Mouse (Mus musculus) limb, embryonic 11.5 days (tissue): ENCODE results near the gene Prima1. TPM values are rescaled to one million over a fixed set of nuclear protein-coding genes. Genes with fewer than 3 reads are reported as not detected.

ENCODE experiments used
- ATAC-seq: fragments of 200-750 bp; cut with Nextera tagmentation; 2 replicates; pipeline ENCODE4 v1.8.0; 2017; ENCODE audit warnings: low read depth; ENCODE audit not compliant: insufficient number of reproducible peaks, low FRiP score, low TSS enrichment
- DNase-seq: peaks from one replicate; pipeline ENCODE4 v3.0.0-alpha.2; 2015; ENCODE audit warnings: low spot score
- H3K27ac ChIP-seq: fragments of 300-500 bp; sonication (generic); replicated peaks from 2 replicates; pipeline ENCODE4 v1.5.1; 2014; ENCODE audit warnings: low read depth, mild to moderate bottlenecking, low read length
- H3K27me3 ChIP-seq: fragments of 300-500 bp; sonication (generic); 2 replicates; pipeline ENCODE4 v1.6.1; 2014; ENCODE audit warnings: mild to moderate bottlenecking, low read length, mixed read lengths; ENCODE audit not compliant: control insufficient read depth, insufficient read depth
- H3K36me3 ChIP-seq: fragments of 300-500 bp; sonication (generic); 2 replicates; pipeline ENCODE4 v1.6.1; 2014; ENCODE audit warnings: mild to moderate bottlenecking, low read length, moderate library complexity, mixed read lengths; ENCODE audit not compliant: control insufficient read depth, insufficient read depth
- H3K4me1 ChIP-seq: fragments of 300-500 bp; sonication (generic); 2 replicates; pipeline ENCODE4 v1.6.1; 2014; ENCODE audit warnings: low read length, mixed read lengths; ENCODE audit not compliant: control insufficient read depth, insufficient read depth
- H3K4me2 ChIP-seq: fragments of 300-500 bp; sonication (generic); 2 replicates; pipeline ENCODE4 v1.6.1; 2014; ENCODE audit warnings: low read depth, mild to moderate bottlenecking, moderate library complexity; ENCODE audit not compliant: severe bottlenecking
- H3K4me3 ChIP-seq: fragments of 300-500 bp; sonication (generic); 2 replicates; pipeline ENCODE4 v1.5.1; 2014; ENCODE audit warnings: low read depth, low read length
- H3K9ac ChIP-seq: fragments of 300-500 bp; sonication (generic); 2 replicates; pipeline ENCODE4 v1.6.1; 2014; ENCODE audit warnings: mild to moderate bottlenecking, low read length
- H3K9me3 ChIP-seq: fragments of 300-500 bp; sonication (generic); 2 replicates; pipeline ENCODE4 v1.6.1; 2016; ENCODE audit warnings: low read length; ENCODE audit not compliant: control insufficient read depth
- WGBS: fragments of 180-500 bp; shearing (Covaris S2); extraction: QIAGEN DNeasy Blood & Tissue Kit; methylation state at CpG from one replicate; pipeline ENCODE4 v1.1.7; 2014; 5-methylcytosine and 5-hydroxymethylcytosine counted together
- polyA plus RNA-seq: library from polyadenylated mRNA; unstranded; fragments of >200 nt; fragmentation: Nextera tagmentation; extraction: Ambion mirVana; gene quantifications from 2 replicates; pipeline ENCODE4 v1.2.1, GENCODE M21; 2014

Prima1 gene
- polyA plus RNA-seq, 1 experiment from 2014 or later = 0.16 TPM

DNA sequence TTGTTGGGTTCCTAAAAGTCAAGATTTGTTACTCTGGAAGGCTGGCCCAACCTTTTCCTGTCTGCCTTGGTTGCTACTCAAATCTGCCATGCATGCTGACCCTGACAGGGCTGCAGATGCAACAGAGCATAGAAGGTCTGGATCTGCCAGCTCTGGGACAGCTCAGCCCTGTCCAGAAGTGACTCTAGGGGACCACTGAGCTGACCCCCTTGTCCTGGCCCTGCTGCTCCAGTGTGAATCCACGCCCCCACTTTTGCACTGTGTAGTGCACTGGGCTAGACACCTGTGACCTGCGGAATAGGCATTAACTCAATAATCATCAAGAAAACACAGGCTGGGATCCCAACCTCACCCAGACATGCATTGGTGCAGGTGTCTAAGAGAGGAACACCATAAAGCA is 27.2 kb downstream of the Prima1 start:
- no peak overlapping the region for H3K4me2 ChIP-seq
- no peak for ATAC-seq
- H3K4me3 ChIP-seq = no peak overlapping the region
- H3K27me3 ChIP-seq = no peaks in the 10 kb centered on the region
- WGBS = 90% methylated on average over 2 of the region's 2 CpGs
- H3K9me3 ChIP-seq = no peaks in the 10 kb centered on the region
- H3K36me3 ChIP-seq = no peaks in the 10 kb centered on the region
- H3K27ac ChIP-seq = no peak overlapping the region
- 0 out of 2 replicates have a peak, but pooled peaks cover 4% of the 10 kb centered on the region for H3K4me1 ChIP-seq
- no peak for DNase-seq
- H3K9ac ChIP-seq = no peak overlapping the region

GRCm38 (mm10) chr12:103214270-103214669 is 27.7 kb downstream of the Prima1 start:
- Histone ChIP-seq H3K27me3 (no peaks in the 10 kb centered on the region), H3K27ac (no peak overlapping the region), H3K4me3 (no peak overlapping the region), H3K9me3 (no peaks in the 10 kb centered on the region), H3K4me2 (no peak overlapping the region), H3K9ac (no peak overlapping the region), H3K36me3 (no peaks in the 10 kb centered on the region), H3K4me1 (0 out of 2 replicates have a peak, but pooled peaks cover 4% of the 10 kb centered on the region)
- no peak for ATAC-seq
- 55% methylated on average over 10 of the region's 10 CpGs for WGBS
- DNase-seq = no peak

GRCm38 (mm10) chr12:103213591-103213990 is 28.4 kb downstream of the Prima1 start:
- Histone ChIP-seq H3K9ac (no peak overlapping the region), H3K4me1 (0 out of 2 replicates have a peak, but pooled peaks cover 4% of the 10 kb centered on the region), H3K36me3 (no peaks in the 10 kb centered on the region), H3K27ac (no peak overlapping the region), H3K4me2 (no peak overlapping the region), H3K9me3 (no peaks in the 10 kb centered on the region), H3K27me3 (no peaks in the 10 kb centered on the region), H3K4me3 (no peak overlapping the region)
- WGBS = 89% methylated on average over 2 of the region's 2 CpGs
- peak; percentile 46; the same call in 1 of the 2 replicates for ATAC-seq
- DNase-seq = no peak

DNA sequence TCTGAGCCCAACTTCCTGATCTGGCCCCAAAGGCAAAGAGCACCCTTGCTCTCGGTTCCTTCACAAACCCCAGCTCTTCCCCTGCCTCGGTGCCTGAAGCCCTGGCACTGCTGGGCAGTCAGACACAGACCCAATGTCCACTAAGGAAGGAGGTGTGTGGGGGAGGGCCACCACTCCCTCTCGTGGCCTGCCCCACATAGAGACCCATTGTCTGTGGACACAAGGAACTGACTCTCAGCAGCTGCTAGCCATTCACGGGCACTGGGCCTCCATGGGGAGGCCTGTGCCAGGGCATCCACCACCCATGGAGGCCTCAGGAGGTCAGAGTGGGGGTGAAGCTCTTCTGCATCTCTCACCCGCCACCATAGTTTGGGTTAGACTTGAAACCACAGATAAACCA is 30.9 kb downstream of the Prima1 start:
- Histone ChIP-seq H3K9me3 (no peaks in the 10 kb centered on the region), H3K4me1 (0 out of 2 replicates have a peak, but pooled peaks cover 4% of the 10 kb centered on the region), H3K4me2 (no peak overlapping the region), H3K9ac (no peak overlapping the region), H3K4me3 (no peak overlapping the region), H3K27ac (no peak overlapping the region), H3K36me3 (no peaks in the 10 kb centered on the region), H3K27me3 (no peaks in the 10 kb centered on the region)
- WGBS = 75% methylated on average over 5 of the region's 5 CpGs
- no peak for ATAC-seq
- no peak for DNase-seq

DNA sequence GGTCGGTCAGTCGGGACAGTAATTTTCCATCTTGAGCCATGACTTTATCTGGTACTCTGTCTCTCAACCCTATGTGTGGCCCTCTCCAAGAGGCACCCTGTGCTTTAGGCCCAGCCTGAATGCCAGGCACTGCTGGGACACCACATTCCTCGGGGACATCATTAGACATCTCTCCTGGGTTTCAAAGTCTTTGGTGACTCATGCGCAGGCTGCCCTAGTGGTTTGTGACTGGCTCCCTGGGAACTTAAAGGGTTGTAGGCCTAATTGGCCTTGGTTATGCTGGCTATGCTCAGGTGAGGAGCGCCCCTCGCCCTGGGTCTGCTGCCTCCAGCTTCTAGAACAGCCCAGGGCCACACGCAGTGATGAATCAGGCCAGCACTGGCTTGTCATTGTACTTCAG is 32.4 kb downstream of the Prima1 start:
- Histone ChIP-seq H3K4me1 (no peaks in the 10 kb centered on the region), H3K4me2 (no peak overlapping the region), H3K9me3 (no peaks in the 10 kb centered on the region), H3K9ac (no peak overlapping the region), H3K36me3 (no peaks in the 10 kb centered on the region), H3K27me3 (no peaks in the 10 kb centered on the region), H3K27ac (no peak overlapping the region), H3K4me3 (no peak overlapping the region)
- WGBS = 87% methylated on average over 7 of the region's 7 CpGs
- no peak for DNase-seq
- no peak for ATAC-seq

DNA sequence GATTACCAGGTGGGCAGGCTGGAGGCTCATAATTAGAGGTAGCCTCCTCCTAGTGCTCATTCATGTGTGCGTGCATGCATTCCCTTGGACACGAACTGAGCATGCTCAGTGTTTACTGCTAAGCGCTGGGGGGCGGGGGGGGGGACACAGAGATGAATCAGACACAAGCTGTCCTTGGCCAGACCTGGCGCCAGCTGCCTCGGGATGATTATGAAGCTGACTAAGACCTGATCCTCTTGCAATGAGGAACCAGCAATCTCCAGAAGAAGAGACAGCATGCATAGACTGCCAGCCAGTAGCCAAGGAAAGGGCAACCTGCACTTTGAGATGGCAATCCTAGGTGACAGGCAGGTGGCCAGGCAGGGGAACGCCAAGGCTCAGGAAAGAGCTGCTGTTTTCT is 36.4 kb downstream of the Prima1 start:
- Histone ChIP-seq H3K27me3 (no peaks in the 10 kb centered on the region), H3K4me3 (no peak overlapping the region), H3K9me3 (no peaks in the 10 kb centered on the region), H3K36me3 (no peaks in the 10 kb centered on the region), H3K4me1 (peaks cover 7% of the 10 kb centered on the region; the same call in 1 of the 2 replicates), H3K27ac (no peak overlapping the region), H3K4me2 (no peak overlapping the region), H3K9ac (no peak overlapping the region)
- no peak for DNase-seq
- WGBS = 80% methylated on average over 7 of the region's 7 CpGs
- no peak for ATAC-seq

DNA sequence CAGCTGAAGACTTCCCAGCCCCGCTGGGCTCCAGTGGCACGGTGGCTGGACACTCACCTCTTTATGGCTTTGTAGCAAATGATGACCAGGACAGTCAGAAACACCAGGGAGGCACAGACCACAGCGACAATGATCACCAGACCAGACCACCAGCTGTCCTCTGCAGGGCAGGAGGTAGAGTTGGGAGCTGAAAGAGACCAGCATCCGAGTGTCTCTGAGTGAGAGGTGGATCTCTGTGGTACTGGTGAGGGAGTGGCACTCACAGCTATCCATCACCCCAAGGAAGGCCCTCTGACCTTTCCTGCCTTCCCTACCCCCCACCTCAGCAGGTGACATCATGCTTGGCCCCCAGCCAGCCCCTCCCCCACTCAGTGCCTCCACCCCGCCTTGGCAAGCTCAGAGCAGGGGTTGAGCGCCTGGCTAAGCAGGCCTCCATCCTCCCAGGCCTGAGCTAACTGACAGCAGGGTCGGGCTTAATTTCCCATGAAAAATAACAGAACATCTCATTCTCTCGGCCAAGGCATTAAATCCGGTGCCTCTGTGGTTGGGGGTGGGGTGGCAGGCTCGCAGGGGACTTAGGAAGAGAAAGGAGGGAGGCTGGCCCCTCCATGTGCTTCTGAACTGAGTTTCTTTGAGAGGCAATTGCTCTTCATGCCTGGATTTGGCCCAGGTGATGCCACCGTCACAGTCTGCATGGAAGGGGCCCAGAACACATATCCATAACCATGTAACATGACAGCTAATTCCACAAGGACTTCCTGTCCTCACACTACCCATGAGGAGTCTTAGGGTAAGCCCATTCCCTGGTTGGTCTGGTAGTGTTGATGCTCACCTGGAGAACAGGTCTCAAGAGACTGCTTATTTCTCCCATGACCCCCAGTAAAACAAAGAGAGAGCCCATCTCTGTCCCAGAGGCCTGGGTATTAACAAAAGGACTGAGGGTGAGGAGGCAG is 39.1 kb downstream of the Prima1 start:
- Histone ChIP-seq H3K9ac (no peak overlapping the region), H3K4me1 (peaks cover 7% of the 10 kb centered on the region; the same call in 1 of the 2 replicates), H3K36me3 (no peaks in the 10 kb centered on the region), H3K27ac (no peak overlapping the region), H3K4me2 (no peak overlapping the region), H3K9me3 (no peaks in the 10 kb centered on the region), H3K27me3 (no peaks in the 10 kb centered on the region), H3K4me3 (no peak overlapping the region)
- no peak for DNase-seq
- ATAC-seq = no peak; the same call in 1 of the 2 replicates
- WGBS = 22% methylated on average over 11 of the region's 11 CpGs

DNA sequence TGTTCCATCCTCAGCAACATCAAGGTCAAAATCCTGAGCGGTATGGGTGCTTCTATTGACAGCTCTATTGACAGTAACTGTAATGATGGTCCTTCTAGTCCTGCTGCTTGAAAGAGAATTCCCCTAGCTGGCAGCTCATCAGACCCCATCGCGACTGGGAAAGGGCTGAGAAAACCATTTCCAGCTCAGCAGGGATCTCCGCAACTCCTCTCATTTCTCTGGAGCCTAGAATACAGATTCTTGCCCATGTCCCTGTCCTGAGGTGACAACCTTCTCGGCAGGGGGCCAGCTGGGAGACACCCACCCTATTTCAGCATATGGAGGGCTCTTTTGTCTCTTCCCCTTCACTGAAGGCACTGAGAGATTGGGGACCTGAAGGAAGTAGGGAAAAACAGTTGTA is 49.0 kb downstream of the Prima1 start:
- 0 out of 2 replicates have a peak, but pooled peaks cover 3% of the 10 kb centered on the region for H3K4me1 ChIP-seq
- 52% methylated on average over 5 of the region's 5 CpGs for WGBS
- H3K9ac ChIP-seq = no peak overlapping the region
- H3K9me3 ChIP-seq = no peaks in the 10 kb centered on the region
- no peak overlapping the region for H3K4me2 ChIP-seq
- H3K27ac ChIP-seq = no peak overlapping the region
- no peaks in the 10 kb centered on the region for H3K36me3 ChIP-seq
- H3K27me3 ChIP-seq = no peaks in the 10 kb centered on the region
- no peak for ATAC-seq
- no peak for DNase-seq
- no peak overlapping the region for H3K4me3 ChIP-seq
